In the genomic region with DNA sequence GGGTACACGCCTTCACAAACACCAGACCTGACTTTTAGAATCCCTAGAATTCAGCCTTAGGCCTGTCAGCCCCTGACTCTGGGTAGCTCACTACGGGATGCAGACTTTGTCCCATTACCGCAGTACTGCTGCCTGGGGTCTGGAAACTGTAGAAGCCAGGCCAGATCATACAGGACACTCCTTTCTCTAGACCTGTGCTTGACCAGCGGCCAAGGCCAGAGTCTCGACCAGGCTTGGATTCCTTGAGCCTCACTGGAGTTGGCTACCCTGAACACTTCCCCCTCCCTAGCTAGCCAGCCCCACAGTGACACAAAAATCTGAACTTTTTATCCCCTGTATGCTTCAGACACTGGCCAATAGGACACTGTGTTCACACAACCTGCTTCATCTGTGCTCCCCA, we compare ENCODE assay signal across 19 mouse cellular contexts.
"Had no signal": no experiment of that assay in that cellular context is flagged by ENCODE, and none has a peak within 500 bp of the region (broad histone marks: within the 10 kb centered on the region; RNA-seq: fewer than 3 reads in every experiment).

No protein-coding gene starts in this region.

- H3K4me2 ChIP-seq: lung, embryonic 14.5 days; midbrain, embryonic 12.5 days; neural tube, embryonic 13.5 days; neural tube, embryonic 15.5 days had no signal

- DNase-seq: lung, adult 18-20 months; lung, embryonic 14.5 days; lung, postnatal 10 days; lung, postnatal 4 days; midbrain, embryonic 14.5 days; retina, postnatal 1 day; right cerebral cortex, adult 18-20 months; right cerebral cortex, postnatal 25 days; right cerebral cortex, postnatal 4 days; spleen, adult 18-20 months; thymus, adult 18-20 months; thymus, postnatal 14 days; thymus, postnatal 36 days had no signal

- H3K27me3 ChIP-seq: midbrain, embryonic 12.5 days; neural tube, embryonic 13.5 days; neural tube, embryonic 15.5 days had no signal

- H3K9ac ChIP-seq: lung, embryonic 14.5 days; midbrain, embryonic 12.5 days; neural tube, embryonic 13.5 days; neural tube, embryonic 15.5 days had no signal

- H3K36me3 ChIP-seq: midbrain, embryonic 10.5 days; midbrain, embryonic 12.5 days; neural tube, embryonic 13.5 days; neural tube, embryonic 15.5 days had no signal

- H3K4me3 ChIP-seq: midbrain, embryonic 10.5 days; midbrain, embryonic 12.5 days; myocyte; neural tube, embryonic 13.5 days; neural tube, embryonic 15.5 days had no signal

- H3K4me1 ChIP-seq: midbrain, embryonic 10.5 days; midbrain, embryonic 12.5 days; neural tube, embryonic 13.5 days; neural tube, embryonic 15.5 days had no signal

- ATAC-seq: midbrain, embryonic 16.5 days had no signal

- H3K27ac ChIP-seq: midbrain, embryonic 10.5 days; midbrain, embryonic 12.5 days; neural tube, embryonic 13.5 days; neural tube, embryonic 15.5 days had no signal
